Mouse (Mus musculus) neural tube, embryonic 15.5 days (tissue): ENCODE results near the gene Arhgap45. TPM values are rescaled to one million over a fixed set of nuclear protein-coding genes. Genes with fewer than 3 reads are reported as not detected.
A peak's percentile ranks its signal among the peaks of the same experiment; 100 is the strongest.

Experiments used
- ATAC-seq: fragments of 200-750 bp; cut with Nextera tagmentation; 2 replicates; pipeline ENCODE4 v1.8.0; 2017; ENCODE audit warnings: mild to moderate bottlenecking, moderate TSS enrichment, moderate library complexity; ENCODE audit not compliant: low FRiP score
- H3K27ac ChIP-seq: fragments of 300-500 bp; sonication (generic); replicated peaks from 2 replicates; pipeline ENCODE4 v1.5.1; 2015; ENCODE audit warnings: mild to moderate bottlenecking, inconsistent platforms
- H3K27me3 ChIP-seq: fragments of 300-500 bp; sonication (generic); replicated peaks from 2 replicates; pipeline ENCODE4 v1.6.1; 2015; ENCODE audit warnings: inconsistent platforms
- H3K36me3 ChIP-seq: fragments of 300-500 bp; sonication (generic); 2 replicates; pipeline ENCODE4 v1.6.1; 2015; ENCODE audit warnings: inconsistent platforms
- H3K4me1 ChIP-seq: fragments of 300-500 bp; sonication (generic); 2 replicates; pipeline ENCODE4 v1.6.1; 2015; ENCODE audit warnings: inconsistent platforms
- H3K4me2 ChIP-seq: fragments of 300-500 bp; sonication (generic); 2 replicates; pipeline ENCODE4 v1.6.1; 2015; ENCODE audit warnings: inconsistent platforms, mild to moderate bottlenecking, moderate library complexity
- H3K4me3 ChIP-seq: fragments of 300-500 bp; sonication (generic); replicated peaks from 2 replicates; pipeline ENCODE4 v1.5.1; 2015; ENCODE audit warnings: mild to moderate bottlenecking, inconsistent platforms
- H3K9ac ChIP-seq: fragments of 300-500 bp; sonication (generic); replicated peaks from 2 replicates; pipeline ENCODE4 v1.6.1; 2015; ENCODE audit warnings: mild to moderate bottlenecking, inconsistent platforms
- H3K9me3 ChIP-seq: fragments of 300-500 bp; sonication (generic); replicated peaks from 2 replicates; pipeline ENCODE4 v1.6.1; 2016; ENCODE audit warnings: inconsistent platforms
- WGBS: fragments of 180-500 bp; shearing (Covaris S2); methylation state at CpG from one replicate; pipeline ENCODE4 v1.1.7; 2015; ENCODE audit warnings: mixed read lengths; 5-methylcytosine and 5-hydroxymethylcytosine counted together
- polyA plus RNA-seq: library from polyadenylated mRNA; unstranded; fragments of >200 nt; fragmentation: Nextera tagmentation; extraction: Ambion mirVana; gene quantifications from 2 replicates; pipeline ENCODE4 v1.2.1, GENCODE M21; 2015

Arhgap45 gene
- polyA plus RNA-seq, 1 experiment from 2014 or later, result 2.0 TPM

DNA sequence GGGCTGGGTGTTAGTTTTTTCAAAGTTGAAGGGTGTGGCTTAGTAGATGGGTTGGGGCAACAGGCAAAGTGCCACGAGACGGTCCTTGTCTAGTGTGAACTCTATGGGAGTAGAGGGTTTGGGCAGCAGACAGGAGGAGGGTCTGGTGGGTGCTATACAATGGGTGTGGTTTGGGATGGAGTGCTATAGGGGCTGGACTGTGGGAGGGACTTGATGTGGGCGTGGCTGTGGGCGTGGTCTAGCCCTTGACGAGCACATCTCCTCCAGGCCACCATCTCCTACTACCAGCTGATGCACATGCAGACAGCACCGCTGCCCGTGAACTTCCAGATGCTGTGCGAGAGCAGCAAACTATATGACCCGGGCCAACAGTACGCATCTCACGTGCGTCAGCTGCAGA is 9.4 kb downstream of the Arhgap45 start:
- Histone ChIP-seq H3K36me3 (no peaks in the 10 kb centered on the region), H3K27ac (no peak overlapping the region), H3K9ac (no peak overlapping the region), H3K4me2 (no peak overlapping the region), H3K27me3 (peaks cover 4% of the 10 kb centered on the region; the same call in 1 of the 2 replicates), H3K4me1 (no peaks in the 10 kb centered on the region), H3K9me3 (no peaks in the 10 kb centered on the region), H3K4me3 (no peak overlapping the region)
- no peak for ATAC-seq
- WGBS, result 59% methylated on average over 12 of the region's 12 CpGs

DNA sequence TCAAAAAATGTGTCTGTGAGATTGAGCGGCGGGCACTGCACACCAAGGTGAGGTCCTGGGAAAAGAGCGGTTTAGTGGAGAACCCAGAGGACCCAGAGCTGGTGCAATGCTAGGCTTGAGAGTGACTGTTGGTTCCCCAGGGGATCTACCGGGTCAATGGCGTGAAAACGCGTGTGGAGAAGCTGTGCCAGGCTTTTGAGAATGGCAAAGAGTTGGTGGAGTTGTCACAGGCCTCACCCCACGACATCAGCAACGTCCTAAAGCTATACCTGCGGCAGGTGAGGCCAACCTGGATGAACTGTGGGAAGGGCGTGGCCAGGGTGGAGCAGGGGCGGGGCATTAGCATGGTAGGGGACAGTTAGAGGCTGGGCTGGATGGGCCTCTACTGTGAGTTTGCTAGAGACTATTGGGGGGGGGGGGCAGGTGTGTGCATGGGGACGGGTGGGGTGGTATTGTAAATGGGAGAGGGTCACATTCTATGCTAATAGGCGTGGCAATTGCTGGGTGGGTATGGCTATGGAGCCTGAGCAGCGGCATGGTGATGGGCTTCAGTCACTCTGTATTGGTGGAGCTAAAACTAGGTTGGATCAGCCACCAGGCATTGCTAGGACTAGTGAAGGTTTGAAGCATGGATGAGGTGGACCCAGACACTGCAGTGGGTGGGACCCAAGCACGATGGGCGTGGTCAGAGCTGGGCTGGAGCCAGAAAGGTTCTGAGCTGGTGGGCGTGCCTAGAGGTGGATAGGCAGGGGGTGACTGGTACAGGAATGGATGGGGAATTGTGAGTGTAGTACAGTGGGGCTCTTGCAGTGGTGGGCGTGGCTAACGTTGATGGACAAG is 11.4 kb downstream of the Arhgap45 start:
- Histone ChIP-seq H3K36me3 (no peaks in the 10 kb centered on the region), H3K4me1 (0 out of 2 replicates have a peak, but pooled peaks cover 3% of the 10 kb centered on the region), H3K9me3 (no peaks in the 10 kb centered on the region), H3K27ac (no peak overlapping the region), H3K27me3 (no peaks in the 10 kb centered on the region), H3K4me3 (no peak overlapping the region), H3K9ac (no peak overlapping the region), H3K4me2 (no peak overlapping the region)
- ATAC-seq, result no peak
- 70% methylated on average over 20 of the region's 20 CpGs for whole genome bisulfite sequencing

DNA sequence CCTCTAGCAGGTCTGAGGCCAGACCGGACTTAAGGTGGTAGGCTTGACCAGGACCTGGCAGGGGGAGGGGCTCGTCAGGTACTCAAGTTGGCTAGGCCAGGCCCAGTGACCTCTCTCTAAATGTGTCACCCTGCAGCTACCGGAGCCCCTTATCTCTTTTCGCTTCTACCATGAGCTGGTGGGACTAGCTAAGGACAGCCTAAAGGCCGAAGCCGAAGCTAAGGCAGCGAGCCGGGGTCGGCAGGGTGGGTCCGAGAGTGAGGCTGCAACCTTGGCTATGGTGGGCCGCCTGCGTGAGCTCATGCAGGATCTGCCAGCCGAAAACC is 12.0 kb downstream of the Arhgap45 start:
- Histone ChIP-seq H3K4me2 (no peak overlapping the region), H3K9me3 (no peaks in the 10 kb centered on the region), H3K27ac (no peak overlapping the region), H3K27me3 (no peaks in the 10 kb centered on the region), H3K4me1 (0 out of 2 replicates have a peak, but pooled peaks cover 5% of the 10 kb centered on the region), H3K36me3 (no peaks in the 10 kb centered on the region), H3K9ac (no peak overlapping the region), H3K4me3 (no peak overlapping the region)
- no peak for ATAC-seq
- WGBS, result 96% methylated on average over 13 of the region's 13 CpGs

DNA sequence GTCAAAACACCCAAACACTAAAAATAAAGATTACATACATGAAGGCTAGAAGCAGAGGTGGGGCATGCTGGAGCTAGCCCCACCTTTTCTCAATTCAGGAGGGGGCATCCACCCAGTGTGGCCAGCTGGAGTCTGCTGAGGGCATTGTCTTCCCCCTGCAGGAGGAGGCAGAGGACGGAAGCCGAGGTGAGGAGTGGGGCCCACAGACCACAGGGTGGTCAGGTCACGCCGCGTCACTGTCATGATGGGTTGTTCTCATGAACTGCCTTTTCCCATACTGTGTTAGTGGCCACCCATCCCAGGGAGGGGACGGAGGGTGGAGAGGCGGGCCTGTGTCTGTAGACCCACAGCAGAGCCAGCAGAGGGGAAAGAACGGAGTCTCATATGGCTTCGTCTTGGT is 13.7 kb downstream of the Arhgap45 start:
- H3K4me1 ChIP-seq, result 0 out of 2 replicates have a peak, but pooled peaks cover 5% of the 10 kb centered on the region
- ATAC-seq, result no peak
- peaks cover 5% of the 10 kb centered on the region for H3K36me3 ChIP-seq
- H3K9ac ChIP-seq, result no peak overlapping the region
- H3K4me3 ChIP-seq, result no peak overlapping the region
- no peak overlapping the region for H3K4me2 ChIP-seq
- H3K27ac ChIP-seq, result no peak overlapping the region
- WGBS, result 80% methylated on average over 9 of the region's 9 CpGs
- no peaks in the 10 kb centered on the region for H3K9me3 ChIP-seq
- H3K27me3 ChIP-seq, result no peaks in the 10 kb centered on the region

DNA sequence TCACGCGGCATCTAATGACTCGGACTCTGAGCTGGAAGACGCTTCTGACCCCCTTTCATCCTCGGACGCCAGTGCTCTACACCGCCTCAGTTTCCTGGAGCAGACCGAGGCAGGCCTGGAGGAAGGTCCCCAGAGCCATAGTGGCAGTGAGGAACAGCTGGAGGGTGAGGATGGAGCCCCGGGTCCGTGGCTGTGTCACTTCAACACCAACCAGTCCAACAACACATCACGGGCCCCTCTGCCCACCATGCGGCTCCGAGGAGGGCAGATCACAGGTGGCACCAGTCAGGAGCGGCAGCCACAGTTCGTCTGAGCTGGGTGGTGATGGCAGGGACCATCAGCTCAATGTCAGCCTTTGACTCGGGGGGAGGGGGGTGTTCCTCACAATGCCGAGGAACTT is 14.3 kb downstream of the Arhgap45 start:
- no peak for ATAC-seq
- Histone ChIP-seq H3K27ac (no peak overlapping the region), H3K4me3 (no peak overlapping the region), H3K9me3 (no peaks in the 10 kb centered on the region), H3K9ac (no peak overlapping the region), H3K27me3 (no peaks in the 10 kb centered on the region), H3K4me1 (0 out of 2 replicates have a peak, but pooled peaks cover 5% of the 10 kb centered on the region), H3K36me3 (peaks cover 11% of the 10 kb centered on the region), H3K4me2 (no peak overlapping the region)
- WGBS, result 77% methylated on average over 17 of the region's 17 CpGs

DNA sequence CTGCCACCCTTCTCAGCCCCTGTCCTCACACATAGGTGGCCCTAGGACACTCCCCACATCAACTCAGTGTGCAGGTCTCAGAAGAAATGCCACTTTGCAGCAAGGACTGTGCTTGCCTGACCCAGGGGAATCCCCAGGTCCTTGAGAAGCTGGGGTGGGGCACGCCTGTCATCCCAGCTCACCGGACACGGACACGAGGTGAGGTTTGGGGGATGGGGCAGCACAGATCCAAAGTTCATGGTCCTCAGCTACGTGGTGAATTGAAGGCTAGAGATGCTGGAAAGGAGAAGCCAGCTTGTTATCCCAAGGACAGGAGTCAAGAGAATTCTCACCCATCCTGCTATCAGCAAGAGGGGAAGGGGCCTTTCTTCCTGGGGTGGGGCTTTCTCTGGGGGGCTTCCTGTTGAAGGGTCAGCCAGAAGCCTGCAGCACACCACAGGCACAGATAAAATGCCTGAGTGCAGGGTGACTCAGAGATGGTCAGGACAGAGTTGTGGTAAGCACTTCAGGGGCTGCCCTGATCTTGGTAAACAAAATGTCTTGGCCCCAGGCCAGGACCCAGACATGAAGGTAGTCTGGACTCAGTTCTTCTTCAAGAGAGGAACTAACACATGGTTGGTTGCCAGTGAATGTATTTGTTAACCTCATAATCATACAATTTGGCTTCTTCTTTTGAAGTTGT is 16.5 kb downstream of the Arhgap45 start:
- WGBS, result 66% methylated on average over 5 of the region's 5 CpGs
- peaks cover 31% of the 10 kb centered on the region for H3K36me3 ChIP-seq

DNA sequence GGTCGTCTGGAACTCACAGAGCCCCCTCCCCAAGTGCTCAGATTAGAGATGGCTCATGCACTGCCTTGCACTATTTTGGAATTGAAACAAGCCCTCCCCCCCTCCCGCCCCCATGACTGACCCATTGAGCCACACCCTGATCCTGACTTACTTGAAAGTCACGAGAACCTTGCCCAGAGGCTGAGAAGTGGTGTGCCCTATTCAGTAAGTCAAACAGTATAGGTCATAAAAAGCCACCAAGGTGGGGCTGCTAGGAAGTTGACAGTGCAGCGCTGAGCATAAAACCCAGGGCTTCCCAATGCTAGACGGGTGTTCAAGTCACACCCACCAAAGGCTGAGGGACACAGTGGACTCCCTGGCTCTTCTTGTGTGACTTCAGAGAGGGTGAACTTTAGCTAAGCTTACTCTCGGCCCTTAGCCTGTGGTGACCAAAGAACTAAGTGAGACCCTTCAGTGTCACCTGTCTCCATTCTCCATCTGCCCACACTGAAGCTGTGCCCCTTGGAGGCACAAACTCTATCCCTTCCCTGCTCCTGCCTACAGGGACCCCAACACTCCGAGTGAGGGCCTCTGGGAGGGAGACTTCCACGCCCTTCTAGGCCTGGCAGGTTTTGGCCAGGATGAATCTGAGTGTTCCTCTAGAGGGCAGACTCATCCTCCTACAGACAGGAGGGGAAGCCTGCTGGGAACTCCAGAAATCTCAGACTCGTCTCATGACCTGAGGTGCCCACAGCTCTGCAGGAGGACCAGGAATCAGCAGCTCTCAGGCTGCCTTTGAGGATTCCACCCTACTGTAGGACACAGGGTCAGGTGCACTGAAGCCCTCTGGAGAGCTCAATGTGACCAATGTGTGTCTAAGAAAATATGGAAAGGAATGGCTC is 17.3 kb downstream of the Arhgap45 start:
- no peaks in the 10 kb centered on the region for H3K9me3 ChIP-seq
- H3K4me2 ChIP-seq, result no peak overlapping the region
- peak overlapping the region; percentile 45; the same call in 1 of the 2 replicates for H3K27ac ChIP-seq
- H3K4me3 ChIP-seq, result no peak overlapping the region
- ATAC-seq, result no peak
- H3K27me3 ChIP-seq, result no peaks in the 10 kb centered on the region
- peaks cover 20% of the 10 kb centered on the region for H3K4me1 ChIP-seq
- WGBS, result 40% methylated on average over 9 of the region's 9 CpGs
- no peak overlapping the region for H3K9ac ChIP-seq
- H3K36me3 ChIP-seq, result peaks cover 34% of the 10 kb centered on the region

More for the DNA sequence above, 16.5 kb downstream of the Arhgap45 start:
- Histone ChIP-seq H3K27me3 (no peaks in the 10 kb centered on the region), H3K27ac (peak overlapping the region; percentile 23; the same call in 1 of the 2 replicates), H3K4me1 (peaks cover 12% of the 10 kb centered on the region), H3K4me3 (no peak overlapping the region), H3K9ac (no peak overlapping the region), H3K9me3 (no peaks in the 10 kb centered on the region), H3K4me2 (no peak overlapping the region)
- ATAC-seq, result no peak

DNA sequence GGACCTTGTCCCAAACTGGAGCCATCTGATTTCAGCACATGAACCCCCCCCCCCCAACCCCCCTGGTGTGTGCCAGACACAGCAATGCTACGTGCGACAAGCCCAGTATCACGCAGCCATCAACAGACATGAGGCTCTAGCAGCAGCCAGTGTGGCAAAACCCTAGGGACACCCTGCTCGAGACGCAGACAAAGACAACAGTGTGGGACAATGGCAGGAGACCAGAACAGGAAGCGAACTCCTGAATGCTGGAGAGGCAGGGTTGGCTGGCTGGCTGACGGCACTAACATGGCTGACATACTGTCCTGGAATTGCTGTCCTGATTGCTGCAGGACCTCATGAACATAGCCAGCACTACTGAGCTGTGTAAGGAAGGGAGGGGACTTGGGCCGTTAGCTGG is 18.7 kb downstream of the Arhgap45 start:
- H3K9ac ChIP-seq, result 0 out of 2 replicates have a peak overlapping the region, but pooled peaks have one; percentile 10
- no peaks in the 10 kb centered on the region for H3K27me3 ChIP-seq
- peaks cover 28% of the 10 kb centered on the region for H3K4me1 ChIP-seq
- H3K36me3 ChIP-seq, result peaks cover 34% of the 10 kb centered on the region
- no peak overlapping the region for H3K4me3 ChIP-seq
- 73% methylated on average over 8 of the region's 8 CpGs for WGBS
- ATAC-seq, result no peak
- H3K27ac ChIP-seq, result no peak overlapping the region
- H3K4me2 ChIP-seq, result no peak overlapping the region
- H3K9me3 ChIP-seq, result no peaks in the 10 kb centered on the region

DNA sequence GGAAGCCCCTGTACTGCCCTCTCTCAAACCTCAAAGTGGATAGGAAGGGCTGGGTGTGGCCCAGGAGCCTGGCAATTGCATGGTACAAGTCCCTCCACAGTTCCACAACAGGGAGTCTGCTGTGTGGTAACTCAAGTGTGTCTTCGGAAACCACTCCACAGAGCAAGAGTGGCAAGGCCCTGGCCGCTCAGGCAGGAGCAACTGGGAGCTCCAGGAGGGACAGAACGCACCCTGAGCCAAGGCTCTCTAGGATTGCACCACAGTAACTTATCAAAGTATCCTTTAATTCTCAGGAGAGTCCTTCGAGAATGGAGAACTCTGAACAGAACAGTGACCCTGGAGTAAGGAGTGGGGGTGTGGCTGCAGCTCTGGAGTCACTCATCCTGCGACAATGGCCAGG is 19.2 kb downstream of the Arhgap45 start:
- Histone ChIP-seq H3K27me3 (no peaks in the 10 kb centered on the region), H3K9me3 (no peaks in the 10 kb centered on the region), H3K4me3 (no peak overlapping the region), H3K36me3 (peaks cover 34% of the 10 kb centered on the region), H3K27ac (no peak overlapping the region), H3K4me1 (peaks cover 28% of the 10 kb centered on the region), H3K9ac (no peak overlapping the region), H3K4me2 (no peak overlapping the region)
- 93% methylated on average over 5 of the region's 5 CpGs for WGBS
- ATAC-seq, result no peak

DNA sequence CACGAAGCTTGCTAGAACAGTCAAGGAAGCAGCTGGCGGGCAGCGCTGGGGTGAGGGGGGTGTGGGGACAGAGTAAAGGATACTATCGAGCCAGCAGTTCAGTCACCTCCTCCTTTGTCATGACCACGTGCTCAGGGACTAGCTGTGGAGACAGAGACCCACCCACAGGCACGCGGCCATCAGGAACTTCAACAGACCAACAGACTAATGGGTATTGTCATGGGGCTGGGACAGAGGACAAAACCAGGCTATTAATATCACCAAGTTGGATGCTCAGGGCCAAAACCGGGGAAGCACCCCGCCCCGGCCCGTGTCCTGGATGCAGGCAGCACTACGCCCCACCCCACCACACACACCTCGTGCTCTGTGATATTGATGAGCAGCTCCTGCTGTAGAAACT is 20.4 kb downstream of the Arhgap45 start:
- WGBS, result 93% methylated on average over 13 of the region's 13 CpGs
- no peak overlapping the region for H3K4me2 ChIP-seq
- H3K27me3 ChIP-seq, result no peaks in the 10 kb centered on the region
- no peak overlapping the region for H3K27ac ChIP-seq
- peaks cover 34% of the 10 kb centered on the region for H3K36me3 ChIP-seq
- H3K4me1 ChIP-seq, result peaks cover 28% of the 10 kb centered on the region
- ATAC-seq, result no peak
- H3K4me3 ChIP-seq, result no peak overlapping the region
- H3K9me3 ChIP-seq, result no peaks in the 10 kb centered on the region
- H3K9ac ChIP-seq, result no peak overlapping the region

DNA sequence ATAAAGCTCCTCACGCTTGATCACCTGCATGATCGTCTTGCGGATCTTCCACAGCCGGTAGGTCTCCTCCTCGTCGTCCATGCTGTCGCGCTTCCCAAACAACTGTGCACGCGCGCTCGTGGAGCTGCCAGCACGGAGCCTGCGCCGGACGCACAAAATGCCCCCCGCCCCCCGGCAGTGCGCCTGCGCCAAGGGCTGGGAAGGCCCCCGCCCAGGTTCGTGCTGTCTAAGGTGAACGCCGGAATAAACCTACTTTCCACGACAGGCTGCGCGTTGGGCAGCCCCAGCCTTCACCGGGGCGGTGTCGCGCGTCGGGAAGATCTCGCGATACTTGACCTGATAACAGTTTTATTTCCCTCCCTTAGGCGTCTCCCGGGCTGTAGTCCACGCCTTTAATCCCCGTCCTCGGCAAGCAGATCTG is 23.1 kb downstream of the Arhgap45 start, which contains the start of gene Polr2e:
TSS of gene Polr2e (minus strand) at position 237 of the 421 bp plus-strand sequence.
- Histone ChIP-seq H3K4me3 (peak within 1 kb of the TSS; percentile 86), H3K36me3 (peaks cover 32% of the 10 kb centered on the region), H3K27me3 (no peaks in the 10 kb centered on the region), H3K9ac (peak within 1 kb of the TSS; percentile 84), H3K9me3 (no peaks in the 10 kb centered on the region), H3K27ac (peak within 1 kb of the TSS; percentile 79), H3K4me2 (peak within 1 kb of the TSS; percentile 87), H3K4me1 (peaks cover 24% of the 10 kb centered on the region)
- under 1% methylated on average over 40 of the region's 40 CpGs for WGBS
- peak; percentile 97 for ATAC-seq
